Mouse (Mus musculus) ES-E14 (cell line): ENCODE results near the gene Ccr10.

Experiments
- CHD2 ChIP-seq: IDR thresholded peaks from 2 replicates; pipeline ENCODE4 v1.6.1; 2014; ENCODE audit warnings: mild to moderate bottlenecking, low read depth, low read length, inconsistent platforms
- HCFC1 ChIP-seq: IDR thresholded peaks from 2 replicates; pipeline ENCODE4 v1.6.1; 2012; ENCODE audit warnings: low read length, inconsistent platforms, borderline replicate concordance; ENCODE audit not compliant: insufficient read depth
- ZC3H11A ChIP-seq: IDR thresholded peaks from 2 replicates; pipeline ENCODE4 v1.6.1; 2012; ENCODE audit warnings: low read depth, mild to moderate bottlenecking, inconsistent platforms, low read length, borderline replicate concordance
- ZNF384 ChIP-seq: IDR thresholded peaks from 2 replicates; pipeline ENCODE4 v1.6.1; 2012; ENCODE audit warnings: low read depth, low read length, inconsistent platforms

GRCm38 (mm10) chr11:101130056-101130756, 45.0 kb downstream of the Ccr10 start:
- TF ChIP-seq CHD2 (no peak), ZNF384 (no peak), HCFC1 (no peak), ZC3H11A (no peak)
